Mouse (Mus musculus): ENCODE measurements around the gene Arl2. TPM values are rescaled to one million over a fixed set of nuclear protein-coding genes. Genes with fewer than 3 reads are reported as not detected.
A peak's percentile ranks its signal among the peaks of the same experiment; 100 is the strongest.
"Not testable (repeated sequence)": the region's sequence is repeated elsewhere in the genome, so short reads cannot be mapped to it uniquely, and the experiment has no call there.

Gene Arl2
- total RNA-seq (2017): 27.6 and 36.5 TPM in 2 replicates

DNA sequence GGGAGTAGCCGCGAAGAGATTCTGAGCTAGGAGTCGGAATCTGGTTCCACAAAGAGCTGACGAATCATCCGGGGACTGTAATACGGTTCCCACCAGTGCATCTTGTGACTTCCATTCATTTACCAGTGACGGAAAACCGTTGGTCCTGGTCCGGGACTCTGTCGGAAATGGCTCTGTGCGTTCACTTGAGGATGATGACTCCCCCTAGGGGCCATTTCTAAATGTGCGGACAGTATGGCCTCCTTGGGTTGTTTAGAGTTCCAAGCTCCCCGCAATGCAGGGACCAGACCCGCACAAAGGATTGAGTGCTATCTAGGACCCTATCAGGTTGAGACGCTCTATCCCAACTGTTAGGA lies at the start of gene Arl2:
Gene Arl2 (minus strand): TSS at position 155 of the 356 bp plus-strand sequence.
- ATAC-seq (replicated peaks; ENCODE audit: low read depth, poor library complexity, severe bottlenecking): peak; percentile 85

DNA sequence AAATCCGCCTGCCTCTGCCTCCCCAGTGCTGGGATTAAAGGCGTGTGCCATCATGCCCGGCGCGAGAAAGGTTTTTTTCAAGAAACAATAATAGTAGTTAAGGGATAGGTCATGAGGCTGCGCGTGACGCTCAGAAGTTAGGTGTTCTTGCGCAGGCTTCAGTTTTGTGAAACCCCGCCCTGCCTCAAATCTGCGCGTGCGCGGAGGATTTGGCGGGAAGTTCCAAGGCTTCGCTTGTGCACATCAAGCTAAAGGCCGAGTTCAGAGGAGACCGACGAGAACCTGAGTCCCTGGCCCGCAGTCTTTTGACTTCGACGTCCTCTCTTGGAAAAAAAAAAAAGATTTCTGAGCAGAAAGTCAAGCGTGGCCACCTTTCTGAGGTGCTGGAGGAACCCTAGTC lies 42.8 kb upstream of the Arl2 start, which contains the start of gene Majin:
Gene Majin (plus strand): TSS at position 258 of the 400 bp plus-strand sequence.
- ATAC-seq (replicated peaks; ENCODE audit: low read depth, poor library complexity, severe bottlenecking): no peak

DNA sequence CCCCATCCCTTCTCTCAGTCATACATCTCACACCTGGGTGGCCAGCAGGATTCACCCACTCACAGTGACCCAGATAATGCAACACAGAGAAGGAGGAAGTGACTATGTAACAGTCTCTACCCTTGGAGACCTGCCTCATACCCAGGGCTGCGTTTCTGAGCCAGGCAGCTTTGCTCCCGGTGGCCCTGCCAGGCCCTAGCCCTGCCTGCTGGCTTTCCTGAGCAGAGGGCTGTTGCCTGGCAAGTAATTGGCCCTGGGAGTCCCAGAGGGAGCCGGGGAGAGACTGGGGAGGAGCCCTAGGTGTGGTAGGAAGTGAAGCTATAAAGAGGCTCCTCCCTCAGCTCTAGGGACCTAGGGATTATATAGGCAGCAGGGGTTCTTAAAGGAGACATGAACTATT lies 41.2 kb upstream of the Arl2 start:
- peak; percentile 29; the same call in 1 of the 2 replicates for ATAC-seq (replicated peaks; ENCODE audit: low read depth, poor library complexity, severe bottlenecking)

DNA sequence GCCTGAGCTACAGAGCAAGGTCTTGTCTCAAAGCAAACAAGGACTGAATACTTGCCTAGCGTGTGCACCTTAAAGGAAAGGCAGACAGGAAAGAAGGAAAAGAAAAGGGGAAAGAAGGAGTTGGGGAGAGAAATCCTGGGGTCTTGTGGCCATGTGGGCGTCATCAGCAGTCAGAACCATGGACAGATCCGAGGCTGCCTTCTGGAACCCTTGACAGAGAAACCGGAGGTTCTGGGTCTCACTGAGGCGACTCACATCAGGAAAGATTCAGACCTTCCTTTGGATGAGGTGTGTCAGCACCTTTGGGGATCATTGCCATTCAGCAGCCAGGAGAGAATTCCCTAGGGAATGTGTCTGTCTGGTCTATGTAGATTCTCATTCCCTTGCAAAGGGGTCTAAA lies 40.3 kb upstream of the Arl2 start:
- ATAC-seq (replicated peaks; ENCODE audit: low read depth, poor library complexity, severe bottlenecking): 0 out of 2 replicates have a peak, but pooled peaks have one; percentile 45

DNA sequence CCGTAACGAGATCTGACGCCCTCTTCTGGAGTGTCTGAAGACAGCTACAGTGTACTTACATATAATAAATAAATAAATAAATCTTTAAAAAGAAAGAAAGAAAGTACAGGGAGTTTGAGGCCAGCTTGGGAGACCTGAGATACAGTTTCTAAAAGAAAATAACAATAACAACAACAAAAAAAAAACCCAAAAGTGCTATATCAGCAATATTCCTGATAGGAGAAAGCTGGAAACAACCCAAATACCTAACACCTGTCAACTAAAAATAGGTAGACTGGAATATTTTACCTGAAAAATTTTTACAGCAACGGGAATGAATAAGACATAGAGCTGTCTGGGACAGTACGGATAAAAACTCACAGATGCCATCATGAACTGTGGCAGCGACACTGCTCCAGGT lies 37.4 kb upstream of the Arl2 start:
- no peak for ATAC-seq (replicated peaks; ENCODE audit: low read depth, poor library complexity, severe bottlenecking)

DNA sequence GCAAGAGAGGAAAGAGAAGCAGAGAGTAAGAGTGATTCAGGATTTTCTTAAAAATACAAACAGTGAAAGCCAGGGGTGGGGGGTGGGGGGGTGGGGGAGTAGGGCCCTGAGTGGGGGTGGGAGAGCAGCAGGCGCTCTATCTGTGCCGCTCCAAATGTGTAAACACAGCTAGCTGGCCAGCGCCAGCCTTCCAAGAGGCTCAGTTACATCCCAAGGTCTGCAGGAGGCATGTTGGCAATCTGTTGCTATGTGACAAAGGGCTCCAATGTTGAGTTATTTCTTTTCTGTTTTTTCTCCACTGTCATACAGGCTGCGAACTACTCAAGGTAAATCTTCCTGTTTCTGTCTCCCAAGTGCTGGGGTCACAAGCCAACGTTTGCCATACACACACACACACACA lies 33.4 kb upstream of the Arl2 start:
- ATAC-seq (replicated peaks; ENCODE audit: low read depth, poor library complexity, severe bottlenecking): no peak

DNA sequence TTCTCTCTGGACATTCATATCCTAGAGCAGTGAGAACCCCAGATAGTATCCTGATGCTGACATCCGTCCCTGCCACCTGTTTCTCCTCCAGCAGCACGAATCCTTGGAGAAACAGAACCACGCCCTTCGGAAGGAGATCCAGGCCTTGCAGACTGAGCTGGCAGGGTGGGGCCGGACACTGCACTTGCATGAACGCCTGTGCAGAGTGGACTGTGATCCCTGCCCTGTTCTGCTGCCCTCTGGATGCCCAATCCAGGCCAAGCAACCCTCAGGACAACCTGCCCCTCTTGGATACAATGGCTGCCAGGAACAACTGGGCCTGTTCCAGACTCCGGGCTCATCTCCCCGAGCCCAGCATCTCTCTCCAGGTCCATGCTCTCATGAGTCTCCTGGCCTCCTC lies 29.9 kb upstream of the Arl2 start:
- no peak for ATAC-seq (replicated peaks; ENCODE audit: low read depth, poor library complexity, severe bottlenecking)

DNA sequence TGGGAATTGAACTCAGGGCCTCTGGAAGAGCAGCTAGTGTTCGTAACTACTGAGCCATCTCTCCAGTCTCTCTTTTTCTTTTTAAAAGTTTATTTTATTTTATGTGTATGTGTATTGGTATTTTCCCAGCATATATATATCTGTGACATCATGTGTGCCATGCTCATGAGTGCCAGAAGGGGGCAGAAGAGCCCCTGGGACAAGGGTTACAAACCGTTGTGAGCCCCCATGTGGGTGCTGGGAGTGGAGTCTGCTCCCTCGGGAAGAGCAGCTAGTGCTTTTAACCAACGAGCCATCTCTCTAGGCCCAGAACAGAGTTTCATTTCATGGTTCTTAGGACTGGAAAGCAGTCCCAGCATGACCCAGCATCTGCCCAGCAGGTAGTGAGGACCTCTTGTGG lies 25.4 kb upstream of the Arl2 start:
- no peak for ATAC-seq (replicated peaks; ENCODE audit: low read depth, poor library complexity, severe bottlenecking)

DNA sequence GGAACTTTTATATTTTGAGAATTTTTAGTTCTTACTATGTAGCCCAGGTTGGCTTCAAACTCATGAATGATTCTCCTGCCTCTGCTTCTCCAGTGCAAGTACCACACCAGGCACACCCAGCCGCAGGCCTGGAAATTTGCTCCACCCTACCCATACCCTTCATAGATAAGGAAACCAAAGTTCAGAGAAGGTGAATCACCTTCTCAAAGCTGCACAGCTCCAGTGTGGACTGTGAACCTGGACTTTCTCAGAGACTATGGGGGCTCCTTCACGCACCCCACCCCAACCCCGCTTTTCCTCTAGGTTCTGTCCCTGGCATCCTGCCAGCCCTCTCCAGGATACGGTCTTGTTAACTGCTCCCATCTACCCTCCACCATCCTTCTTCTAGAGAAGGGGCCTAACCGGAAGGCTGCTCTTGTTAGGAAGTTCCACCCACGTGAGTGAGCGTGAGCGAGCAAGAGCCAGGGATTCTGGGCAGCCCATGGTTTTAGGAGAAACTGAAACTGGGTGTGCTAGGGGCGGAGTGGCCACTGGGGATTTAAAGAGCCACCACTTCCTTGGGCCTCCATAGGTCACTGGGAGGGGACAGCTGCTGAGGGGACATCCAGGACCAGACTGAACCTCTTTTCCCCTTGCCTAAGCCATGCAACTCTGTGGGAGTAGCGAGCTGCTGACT lies 22.7 kb upstream of the Arl2 start:
- ATAC-seq (replicated peaks; ENCODE audit: low read depth, poor library complexity, severe bottlenecking): peak; percentile 39; the same call in 1 of the 2 replicates

DNA sequence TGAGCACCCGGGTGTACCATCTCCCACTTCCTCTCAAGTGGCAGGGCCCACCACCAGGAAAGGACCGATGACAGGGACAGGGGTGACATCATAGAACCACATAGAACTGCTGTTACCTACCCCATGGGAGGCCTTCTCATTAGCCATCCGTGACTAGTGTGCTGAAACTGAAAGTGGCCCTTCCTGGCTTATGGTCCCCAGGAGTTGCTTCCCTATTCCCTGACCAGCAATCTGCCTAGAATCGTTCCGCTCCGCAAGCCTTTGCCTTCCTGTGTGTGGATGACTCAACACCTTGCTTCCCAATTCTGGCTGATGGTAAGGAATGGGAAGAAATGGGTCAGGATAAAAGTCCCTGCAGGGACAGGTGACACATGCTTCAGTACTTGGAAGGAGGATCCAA lies 15.9 kb upstream of the Arl2 start:
- ATAC-seq (replicated peaks; ENCODE audit: low read depth, poor library complexity, severe bottlenecking): peak; percentile 79

DNA sequence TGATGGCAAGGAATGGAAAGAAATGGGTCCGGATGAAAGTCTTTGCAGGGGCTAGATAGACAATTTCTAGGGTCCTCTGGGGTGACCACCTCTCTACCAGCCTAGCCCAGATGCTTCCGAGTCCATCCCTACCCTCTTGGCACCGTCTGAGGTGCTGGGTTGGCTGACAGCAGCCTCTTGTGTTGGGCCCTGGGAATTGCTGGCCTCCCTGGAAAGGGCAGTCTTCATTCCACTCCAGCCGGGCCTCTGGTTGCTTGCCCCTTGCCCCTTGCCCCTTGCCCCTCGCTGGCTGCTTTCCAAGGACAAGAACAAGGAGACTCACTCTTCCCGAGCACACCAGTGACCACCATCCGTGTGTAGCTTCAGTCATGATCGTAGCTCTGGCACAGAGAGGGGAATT lies 15.0 kb upstream of the Arl2 start:
- no peak for ATAC-seq (replicated peaks; ENCODE audit: low read depth, poor library complexity, severe bottlenecking)

DNA sequence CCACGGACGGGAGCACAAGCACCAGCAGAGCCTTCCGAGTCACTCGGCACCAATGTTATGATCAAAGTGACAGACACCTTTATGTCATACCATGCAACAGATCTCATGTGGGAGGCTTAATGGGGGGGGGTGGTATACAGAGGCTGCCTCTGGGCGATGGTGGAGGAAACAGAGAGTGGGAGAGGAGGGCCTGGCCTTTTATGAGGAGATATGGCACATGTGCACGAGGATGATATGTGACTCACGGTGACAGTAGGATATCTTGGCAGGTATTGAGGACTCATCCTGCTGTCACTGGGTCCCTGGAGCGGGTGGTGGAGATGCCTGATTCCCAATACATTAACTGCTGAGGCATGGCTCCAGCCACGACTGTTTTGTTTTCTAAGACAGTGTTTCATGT lies 13.8 kb upstream of the Arl2 start:
- no peak for ATAC-seq (replicated peaks; ENCODE audit: low read depth, poor library complexity, severe bottlenecking)

DNA sequence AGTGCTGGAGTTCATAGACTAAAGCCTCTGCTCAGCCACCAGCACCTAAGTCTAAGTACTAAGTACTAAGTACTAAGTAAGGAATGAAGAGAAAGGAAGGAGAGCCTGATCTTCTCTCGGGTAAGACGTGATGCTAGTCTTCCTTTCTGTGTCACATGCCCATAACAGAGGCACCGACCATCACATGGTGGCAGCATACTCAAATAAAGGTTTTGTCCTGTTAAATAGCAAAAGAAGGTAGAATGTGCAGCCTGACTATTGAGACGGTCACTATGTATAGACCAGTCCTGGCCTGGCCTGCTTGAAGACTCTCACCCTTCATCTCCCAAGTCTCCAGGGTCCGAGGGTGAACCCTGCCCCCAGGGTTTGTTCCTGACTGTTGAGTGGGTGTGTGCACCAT lies 3.5 kb upstream of the Arl2 start:
- ATAC-seq (replicated peaks; ENCODE audit: low read depth, poor library complexity, severe bottlenecking): no peak

DNA sequence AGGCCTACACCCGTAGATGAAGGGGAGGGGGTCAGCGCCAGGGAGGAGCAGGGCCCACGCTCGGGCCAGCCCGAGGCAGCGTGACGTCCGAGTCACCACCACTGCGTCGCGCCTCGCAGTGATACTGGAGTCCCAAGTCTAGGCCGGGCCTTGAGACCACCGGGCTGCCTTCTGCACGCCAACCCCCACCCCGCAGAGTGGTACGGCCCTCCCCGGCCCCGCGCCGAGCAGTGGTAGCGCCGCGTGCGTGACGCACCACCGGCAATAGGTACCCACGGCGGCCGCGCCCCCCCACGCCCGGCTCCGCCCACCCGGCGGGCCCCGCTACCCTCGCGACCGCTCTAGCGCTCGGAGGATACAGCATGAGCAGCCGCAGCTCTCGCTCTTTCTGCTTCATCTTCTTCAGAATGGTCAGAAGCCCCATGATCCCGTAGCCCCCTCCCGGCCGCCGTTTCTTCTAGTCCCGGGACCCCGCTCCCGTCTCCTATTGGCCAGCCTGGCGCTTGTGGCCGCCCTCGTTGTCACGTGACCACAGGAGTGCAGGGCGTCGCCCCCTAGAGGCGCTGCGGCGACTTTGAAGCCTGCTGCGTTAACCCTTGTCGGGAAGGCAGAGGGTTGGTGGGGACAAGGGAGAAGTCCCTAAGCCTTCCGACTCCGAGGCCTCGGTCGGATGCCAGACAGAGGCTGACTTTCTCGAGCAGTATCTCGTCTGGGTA lies 512 bp downstream of the Arl2 start, which contains the start of gene Batf2:
Gene Batf2 (plus strand): TSS at position 306 of the 716 bp plus-strand sequence.
- ATAC-seq (replicated peaks; ENCODE audit: low read depth, poor library complexity, severe bottlenecking): peak; percentile 81

DNA sequence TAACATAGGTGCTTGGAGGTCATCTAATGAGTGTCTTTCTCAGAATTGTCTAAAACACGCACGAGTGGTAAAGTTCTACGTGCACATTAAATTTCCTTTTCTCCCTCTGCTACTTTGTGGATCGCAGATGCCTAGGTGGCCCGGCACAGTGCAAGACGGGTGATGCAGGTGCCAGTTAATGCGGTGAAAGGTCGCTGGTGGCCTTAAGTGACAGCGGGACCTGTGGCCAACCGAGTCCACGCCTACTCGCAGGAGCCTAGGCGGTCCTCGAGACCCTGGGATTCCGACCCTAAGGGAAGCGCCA lies 1.0 kb downstream of the Arl2 start:
- peak; percentile 32; the same call in 1 of the 2 replicates for ATAC-seq (replicated peaks; ENCODE audit: low read depth, poor library complexity, severe bottlenecking)

DNA sequence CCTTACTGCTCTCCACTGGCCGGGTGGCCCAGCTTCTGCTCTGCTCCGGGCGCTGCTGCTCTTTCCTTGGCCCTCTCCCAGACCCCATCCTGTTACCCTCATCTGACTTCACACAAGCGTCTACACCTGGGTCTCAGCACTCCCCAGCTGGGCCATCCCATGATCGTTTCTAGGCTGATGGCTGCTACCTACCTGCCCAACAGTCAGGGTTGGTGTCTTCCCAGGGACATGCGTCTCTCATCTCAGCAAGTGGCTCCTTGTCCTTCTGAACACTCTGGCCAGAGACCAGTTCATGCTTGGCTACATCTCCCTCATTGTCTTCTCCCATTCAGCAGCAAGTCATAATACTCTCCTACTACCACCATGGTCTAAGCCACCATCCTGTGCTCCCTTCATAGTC lies 1.6 kb downstream of the Arl2 start:
- no peak for ATAC-seq (replicated peaks; ENCODE audit: low read depth, poor library complexity, severe bottlenecking)

DNA sequence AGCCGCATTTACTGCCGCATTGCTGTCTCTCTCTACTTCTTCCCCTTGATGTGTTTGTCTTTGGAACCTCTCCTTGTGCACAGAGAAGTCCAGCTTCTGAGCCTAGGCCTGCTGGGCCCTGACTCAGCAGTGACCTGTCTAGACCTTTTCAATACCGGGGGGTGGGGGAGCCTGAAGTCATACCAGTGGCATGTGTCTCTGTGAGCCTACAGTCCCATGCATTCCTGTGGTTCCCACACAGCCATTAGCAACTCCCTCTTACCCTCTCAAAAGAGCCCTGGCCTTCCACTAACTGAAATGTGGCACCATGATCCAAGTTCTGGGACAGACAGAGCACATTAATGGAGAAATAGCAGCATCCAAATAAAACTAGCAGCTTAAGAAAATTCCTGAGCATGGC lies 5.0 kb downstream of the Arl2 start:
- no peak for ATAC-seq (replicated peaks; ENCODE audit: low read depth, poor library complexity, severe bottlenecking)

DNA sequence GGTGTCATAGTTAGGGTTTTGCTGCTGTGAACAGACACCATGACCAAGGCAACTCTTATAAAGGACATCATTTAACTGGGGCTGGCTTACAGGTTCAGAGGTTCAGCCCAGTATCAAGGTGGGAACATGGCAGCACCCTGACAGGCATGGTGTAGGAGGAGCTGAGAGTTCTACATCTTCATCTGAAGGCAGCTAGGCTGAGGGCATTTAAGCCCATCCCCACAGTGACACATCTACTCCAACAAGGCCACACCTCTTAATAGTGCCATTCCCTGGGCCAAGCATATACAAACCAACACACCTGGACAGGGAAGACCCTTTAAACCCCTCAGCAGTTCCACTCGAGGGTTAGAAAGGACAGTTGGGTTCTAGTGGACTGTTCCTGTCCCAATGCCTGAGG lies 8.2 kb downstream of the Arl2 start:
- not testable (repeated sequence) for ATAC-seq (replicated peaks; ENCODE audit: low read depth, poor library complexity, severe bottlenecking)

DNA sequence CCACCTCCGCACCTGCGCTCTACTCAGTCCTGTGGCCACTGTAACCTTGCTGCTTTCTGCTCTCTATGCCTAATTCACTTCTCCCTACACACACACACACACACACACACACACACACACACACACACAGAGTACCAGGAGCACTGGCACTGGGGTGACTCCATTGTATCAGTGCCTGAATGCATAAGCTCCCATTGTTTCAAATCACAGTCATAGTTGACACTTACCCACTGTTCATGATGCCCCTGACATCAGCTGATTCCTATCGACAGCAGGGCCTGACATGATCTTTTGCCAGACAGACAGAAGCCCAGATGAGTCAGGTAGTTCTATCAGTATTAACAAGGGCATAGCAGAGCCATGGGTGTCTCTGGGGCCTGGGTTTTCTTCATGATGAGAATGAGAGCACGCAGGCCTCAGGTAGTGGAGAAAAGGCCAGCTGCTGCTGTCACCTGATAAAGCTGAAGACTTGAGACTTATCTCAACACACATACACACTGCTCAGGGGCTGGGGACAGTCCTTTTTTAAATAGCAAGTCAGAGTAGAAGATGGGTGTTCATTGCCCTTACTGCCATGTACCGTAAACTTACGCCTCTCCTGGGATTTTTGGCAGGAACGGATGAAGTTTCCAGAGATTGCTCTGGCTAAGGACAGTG lies 9.0 kb downstream of the Arl2 start:
- ATAC-seq (replicated peaks; ENCODE audit: low read depth, poor library complexity, severe bottlenecking): no peak

DNA sequence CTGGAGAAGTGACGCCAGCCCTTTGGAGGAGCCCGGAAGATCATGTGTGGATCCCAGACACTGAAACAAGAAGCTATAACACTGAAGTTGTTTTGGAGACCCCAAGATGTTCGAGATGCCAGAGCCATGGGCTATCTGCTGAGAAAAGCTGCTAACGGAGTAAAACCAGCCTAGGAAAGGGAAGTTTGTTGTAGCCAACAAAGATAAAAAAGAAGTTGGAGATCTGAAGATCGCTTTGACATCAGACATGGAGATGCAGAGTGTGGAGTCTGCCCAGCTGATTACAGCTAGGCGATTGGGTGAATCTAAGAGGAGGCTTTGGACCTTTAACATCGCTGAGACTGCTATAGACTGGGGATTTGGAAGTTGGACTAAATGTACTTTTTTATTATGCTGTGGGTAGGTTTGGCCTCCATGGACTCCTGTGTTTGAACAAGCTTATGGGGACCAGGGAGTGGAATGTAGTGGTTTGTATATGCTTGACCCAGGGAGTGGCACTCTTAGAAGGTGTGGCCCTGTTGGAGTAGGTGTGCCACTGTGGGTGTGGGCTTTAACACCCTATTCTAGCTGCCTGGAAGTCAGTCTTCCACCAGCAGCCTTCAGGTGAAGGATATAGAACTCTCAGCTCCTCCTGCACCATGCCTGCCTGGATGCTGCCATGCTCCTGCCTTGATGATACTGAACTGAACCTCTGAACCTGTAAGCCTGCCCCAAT lies 10.8 kb downstream of the Arl2 start:
- ATAC-seq (replicated peaks; ENCODE audit: low read depth, poor library complexity, severe bottlenecking): not testable (repeated sequence)
